Mouse (Mus musculus) right cerebral cortex, postnatal 25 days (tissue): ENCODE measurements at regions not wholly inside any gene's neighbourhood (a gene's known extent, or its start where the extent isn't known, plus 50 kb on each side); places are given as distances from the start of the nearest gene placed in this dataset.

Experiments
- DNase-seq: peaks from one replicate; pipeline ENCODE4 v3.0.0; 2022

DNA sequence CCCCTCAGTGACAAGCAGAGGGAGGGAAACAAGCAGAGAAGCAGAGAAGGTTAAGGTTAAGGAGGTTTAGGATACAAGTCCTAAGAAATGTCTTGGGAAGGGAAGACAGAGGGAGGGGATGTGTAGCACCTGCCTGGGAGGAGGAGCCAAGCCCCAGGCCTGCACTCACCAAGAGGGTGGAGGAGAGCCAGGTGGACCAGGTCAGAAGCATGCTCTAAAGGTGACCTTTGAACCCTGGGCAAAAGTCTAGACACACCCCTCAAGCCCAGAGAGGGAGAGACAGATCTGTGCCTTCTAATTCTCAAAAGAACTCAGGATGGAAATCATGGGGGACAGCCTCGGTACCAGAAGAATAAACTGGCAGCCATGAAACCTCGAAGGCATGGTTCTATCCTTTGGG lies 54.4 kb upstream of the Calm2 start:
- DNase-seq = no peak

DNA sequence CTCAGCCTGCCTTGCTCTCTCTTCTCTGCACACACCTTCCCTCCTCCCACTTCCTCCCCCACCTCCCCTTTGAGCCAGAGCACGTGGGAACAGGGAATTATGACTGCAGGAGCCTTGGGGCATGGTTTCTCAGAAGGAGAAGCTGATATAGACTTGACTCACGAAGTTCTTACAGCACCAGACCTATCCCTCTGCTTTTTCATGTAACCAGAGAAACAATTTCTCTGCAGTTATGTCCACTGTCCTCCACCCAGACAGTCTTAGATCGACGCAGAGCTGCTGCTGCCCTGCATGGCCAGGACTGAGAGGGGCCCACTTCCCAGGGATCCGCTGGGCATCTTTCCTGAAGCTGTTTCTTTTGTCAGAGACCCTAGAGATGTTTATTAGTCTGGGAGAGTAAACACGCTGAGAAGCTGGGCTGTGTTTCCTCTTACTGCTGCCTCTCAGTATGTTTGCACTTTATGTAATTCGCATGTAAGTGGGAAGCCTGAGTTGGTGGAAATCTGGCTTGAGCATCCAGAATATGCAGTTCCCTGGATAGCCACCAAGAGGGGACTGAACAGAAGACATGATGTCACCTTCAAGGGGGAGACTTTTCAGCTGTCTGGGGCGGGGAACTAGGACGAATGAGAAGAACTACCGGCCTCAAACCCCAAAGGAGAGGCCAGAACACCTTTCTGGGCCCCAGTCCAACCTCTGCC lies 55.1 kb upstream of the Calm2 start:
- peak; percentile 70 for DNase-seq

GRCm38 (mm10) chr17:87502388-87503369 lies 55.9 kb upstream of the Calm2 start:
- DNase-seq = no peak

GRCm38 (mm10) chr17:87503491-87503890 lies 56.8 kb upstream of the Calm2 start:
- no peak for DNase-seq

DNA sequence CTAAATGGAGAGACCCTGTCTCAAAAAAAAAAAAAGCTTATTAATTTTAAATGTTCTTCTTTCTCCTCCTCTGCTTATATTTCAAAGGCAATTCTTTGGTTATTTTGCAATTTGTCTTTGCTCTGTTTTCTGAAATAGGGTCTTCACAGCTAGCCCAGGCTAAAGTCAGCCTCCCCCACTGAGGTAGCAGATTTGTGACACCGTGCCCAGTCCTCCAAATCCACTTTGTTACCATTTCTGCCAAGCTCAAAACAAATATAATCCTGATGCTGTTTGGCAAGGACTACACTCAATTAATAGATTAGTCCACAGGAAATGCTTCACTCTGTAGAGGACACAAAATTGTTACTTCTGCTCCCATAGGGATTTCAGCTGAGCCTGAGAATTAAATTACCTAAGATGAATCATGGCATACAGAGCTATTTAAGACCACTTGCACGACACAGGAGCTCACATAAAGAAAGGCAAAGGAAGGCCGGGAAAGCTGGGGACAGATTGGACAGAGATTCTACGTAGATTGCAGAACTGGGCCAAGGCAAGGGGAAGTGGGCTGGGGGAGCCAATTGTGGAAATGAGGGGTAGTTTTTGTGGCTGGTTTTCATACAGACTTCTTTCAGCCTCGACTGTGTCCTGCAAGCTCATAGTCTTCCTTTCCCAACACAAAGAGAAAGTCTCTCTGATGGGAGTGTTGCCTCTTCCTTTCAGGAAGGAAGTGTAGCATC lies 58.4 kb upstream of the Calm2 start:
- DNase-seq = peak; percentile 32

- DNase-seq = no peak
Measured at GRCm38 (mm10) chr17:87507848-87508247, 61.1 kb upstream of the Calm2 start.

GRCm38 (mm10) chr17:87508582-87509253 lies 62.0 kb upstream of the Calm2 start:
- DNase-seq = no peak

DNA sequence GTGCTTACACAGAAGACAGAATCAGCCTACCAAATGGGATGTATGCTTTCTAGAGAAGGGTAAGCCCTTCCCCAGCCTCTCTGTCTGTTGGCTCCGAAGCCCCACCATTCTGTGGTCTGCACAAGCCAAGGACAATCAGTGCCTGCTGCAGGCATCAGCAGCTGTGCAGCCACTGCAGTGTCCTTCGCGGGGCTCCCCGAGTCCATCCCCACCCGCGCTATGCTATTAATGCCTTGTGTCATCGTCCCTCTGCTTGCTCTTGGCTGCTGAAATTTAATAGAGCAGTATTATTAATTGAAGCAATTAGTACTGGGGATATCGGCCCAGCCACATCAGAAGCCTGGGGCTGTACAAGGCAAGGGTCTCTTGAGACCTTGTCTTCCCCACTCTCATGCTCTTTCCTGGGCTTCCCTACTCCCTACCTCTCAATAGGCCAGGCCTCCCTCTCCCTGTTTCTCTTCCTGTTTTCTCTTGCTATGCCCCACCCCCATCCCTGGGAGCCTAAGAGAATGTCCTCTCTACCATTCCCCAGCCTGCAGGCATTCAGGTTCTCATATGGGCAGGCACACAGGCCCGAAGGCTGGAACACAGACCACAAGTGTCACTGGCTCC lies 65.4 kb upstream of the Calm2 start:
- no peak for DNase-seq

GRCm38 (mm10) chr17:87513822-87514221 lies 67.1 kb upstream of the Calm2 start:
- no peak for DNase-seq

- DNase-seq = no peak
Measured at GRCm38 (mm10) chr17:87514366-87515126, 67.8 kb upstream of the Calm2 start.

GRCm38 (mm10) chr17:87517258-87517657 lies 70.5 kb upstream of the Calm2 start:
- DNase-seq = no peak

DNA sequence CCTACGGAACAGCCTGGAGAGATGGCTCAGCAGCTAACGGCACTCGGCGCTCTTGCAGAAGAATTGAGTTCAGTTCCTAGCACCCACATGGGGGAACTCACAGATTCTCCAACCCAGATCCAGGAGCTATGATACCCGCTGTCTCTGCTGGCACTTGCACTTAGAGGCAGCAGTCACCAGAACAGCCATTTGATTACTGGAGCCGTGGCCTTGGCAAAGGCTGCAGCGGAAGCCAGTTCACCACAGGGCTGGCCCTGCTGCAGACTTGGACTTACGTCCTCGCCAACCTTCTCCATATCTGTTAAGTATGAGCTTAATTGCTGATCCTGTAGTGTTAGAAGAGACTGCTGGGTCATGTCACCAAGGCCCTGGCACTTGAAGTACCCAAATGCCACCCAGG lies 72.7 kb upstream of the Calm2 start:
- DNase-seq = no peak

- DNase-seq = no peak
Measured at GRCm38 (mm10) chr17:87520841-87521240, 74.1 kb upstream of the Calm2 start.

DNA sequence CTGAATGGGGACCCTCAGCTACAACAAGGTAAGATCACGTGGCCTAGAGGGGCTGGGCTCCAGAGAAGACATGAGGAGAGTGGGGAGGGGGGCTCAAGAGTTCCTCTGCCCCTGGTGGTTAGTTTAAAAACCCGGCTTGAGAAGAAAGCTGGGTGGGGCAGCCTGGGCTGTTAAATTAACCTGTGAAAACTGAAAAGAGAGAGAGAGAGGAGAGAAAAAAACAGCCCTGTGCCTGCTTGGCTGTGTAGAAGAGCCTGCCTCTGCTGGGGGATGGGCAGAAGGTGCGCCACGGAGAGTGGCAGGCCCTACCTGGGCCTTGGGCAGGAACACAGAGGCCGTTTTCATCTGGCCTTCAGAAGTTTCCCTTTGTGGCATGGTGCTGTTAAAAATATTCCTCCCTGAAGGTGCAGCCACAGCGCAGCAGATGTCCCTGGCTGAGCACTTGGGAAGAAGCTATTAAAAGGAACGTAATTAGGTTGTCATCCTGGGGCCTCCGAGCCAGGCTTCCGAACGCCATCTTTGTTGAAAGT lies 75.0 kb upstream of the Calm2 start:
- DNase-seq = peak; percentile 44

DNA sequence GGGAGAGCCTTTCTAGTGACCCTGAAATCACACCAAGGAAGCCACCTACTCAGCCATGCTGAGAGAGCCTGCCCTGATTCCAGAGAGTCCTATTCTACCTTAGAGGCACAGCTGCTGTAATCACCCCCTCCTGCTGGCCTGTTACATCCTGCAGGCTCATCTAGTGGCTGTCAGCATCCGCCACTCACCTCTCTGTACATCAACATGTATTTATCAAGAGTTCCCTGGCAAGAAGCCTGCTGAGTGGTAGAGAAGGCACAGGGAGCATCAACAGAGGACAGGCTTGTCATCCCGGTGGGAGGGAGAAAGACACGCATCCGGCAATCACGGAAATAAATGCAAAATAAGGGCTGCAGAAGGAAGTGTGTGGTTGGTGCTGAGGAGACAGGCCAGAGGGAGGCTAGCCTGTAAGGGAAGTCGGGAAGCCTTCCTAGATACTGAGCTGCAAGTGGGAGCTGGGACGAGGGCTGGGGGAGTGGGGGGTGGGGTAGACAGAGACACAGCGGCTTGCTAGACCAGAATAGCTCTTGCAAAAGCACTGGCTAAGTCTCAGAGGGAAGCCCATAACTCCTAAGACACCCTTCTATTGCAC lies 75.9 kb upstream of the Calm2 start:
- DNase-seq = peak; percentile 30

GRCm38 (mm10) chr17:87523643-87524042 lies 76.9 kb upstream of the Calm2 start:
- DNase-seq = no peak

DNA sequence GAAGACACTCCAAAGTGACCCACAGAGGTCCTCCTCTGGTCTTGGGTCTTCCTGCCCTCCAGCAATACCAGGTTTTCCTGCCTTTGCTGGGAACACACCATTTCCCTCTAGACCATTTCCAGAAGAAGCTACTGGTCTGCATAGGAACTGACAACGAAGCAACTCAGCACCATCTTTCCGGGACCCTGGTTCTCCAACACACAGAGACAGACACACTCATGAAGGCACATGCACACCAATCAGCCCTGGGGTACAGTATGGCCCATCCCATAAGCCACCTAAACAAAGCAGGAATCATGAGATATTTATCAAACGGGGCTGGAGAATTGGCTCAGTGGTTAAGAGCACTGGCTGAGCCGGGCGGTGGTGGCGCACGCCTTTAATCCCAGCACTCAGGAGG lies 80.4 kb upstream of the Calm2 start:
- no peak for DNase-seq

DNA sequence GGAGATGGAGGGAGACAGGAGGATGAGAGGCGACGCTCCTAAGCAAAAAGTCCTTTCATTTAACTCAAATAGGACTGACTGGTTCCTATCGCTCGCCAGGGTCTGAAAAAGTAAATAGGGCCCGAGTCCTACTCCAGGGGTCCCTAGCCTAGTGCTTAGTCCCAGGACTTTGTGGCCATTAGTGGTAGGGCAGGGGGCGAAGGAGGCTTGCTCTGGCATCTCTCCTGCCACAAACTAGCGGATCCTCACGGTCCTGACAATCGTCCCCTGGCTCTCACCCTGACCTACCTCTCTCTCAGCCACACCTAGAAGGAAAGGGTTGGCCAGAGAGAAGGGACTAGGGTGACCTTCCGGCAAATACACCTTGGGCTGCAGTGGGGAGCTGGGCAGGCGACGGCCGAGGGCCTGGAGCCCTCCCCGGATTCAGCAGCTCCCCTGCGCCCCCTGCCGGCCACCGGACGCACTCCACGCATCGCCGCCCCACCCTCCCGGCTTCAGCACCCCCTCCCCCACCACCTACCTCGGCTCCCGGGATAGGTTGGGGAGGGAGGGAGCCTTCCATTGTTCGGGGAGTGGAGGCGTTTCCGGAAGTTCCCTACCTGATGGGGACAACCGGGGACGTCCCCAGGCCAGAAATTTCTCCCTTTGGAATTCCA lies 83.6 kb upstream of the Calm2 start:
- DNase-seq = peak; percentile 84

DNA sequence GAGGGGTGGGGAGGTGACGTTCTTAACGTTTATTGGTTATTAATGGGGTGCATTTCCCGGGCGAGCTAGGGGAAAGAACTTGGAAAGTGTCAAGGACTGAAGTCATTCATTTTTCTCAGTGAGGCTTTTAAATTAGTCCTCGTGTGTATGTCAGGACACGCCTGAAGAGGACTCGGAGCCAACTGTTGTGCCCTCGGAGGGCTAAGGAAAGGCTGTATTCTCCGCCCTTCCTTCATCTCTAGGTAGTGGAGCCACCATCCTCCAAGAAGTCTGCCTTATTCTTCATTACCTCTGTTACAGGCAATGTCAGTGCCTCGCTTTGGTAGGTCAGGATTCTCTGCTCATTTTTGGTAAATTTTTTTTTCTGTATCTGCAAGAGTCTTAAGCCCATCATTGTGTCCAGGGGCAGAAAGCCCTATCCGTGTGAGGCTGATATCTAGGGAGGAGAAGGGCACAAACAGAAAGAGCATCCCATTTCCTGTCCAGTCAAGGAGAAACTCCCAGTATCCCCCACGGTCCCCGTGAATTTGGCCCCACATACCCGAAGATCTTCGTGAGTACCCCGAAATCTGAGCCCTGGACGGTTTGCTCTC lies 84.2 kb upstream of the Calm2 start:
- DNase-seq = no peak
